Mouse (Mus musculus) myocyte (in vitro differentiated cells): ENCODE results near the gene Ankrd33b.

ENCODE experiments used
- E2F4 ChIP-seq: IDR thresholded peaks from one replicate; pipeline ENCODE4 v1.6.1; 2011; ENCODE audit warnings: mild to moderate bottlenecking, control low read depth, moderate library complexity; ENCODE audit not compliant: insufficient read depth
- MYOD1 ChIP-seq, 3 experiments: IDR thresholded peaks; one replicate each; pipeline ENCODE4 v1.6.1; 2011; ENCODE audit warnings: control low read depth in 2 of 3, low read depth in 2 of 3, mild to moderate bottlenecking in 2 of 3, moderate library complexity in 1 of 3; ENCODE audit not compliant: insufficient read length in 2 of 3, control insufficient read depth in 1 of 3
- POLR2A ChIP-seq: IDR thresholded peaks from one replicate; pipeline ENCODE4 v1.6.1; 2011; ENCODE audit warnings: low read depth, mild to moderate bottlenecking, control low read depth, moderate library complexity; ENCODE audit not compliant: insufficient read length
- POLR2AphosphoS2 ChIP-seq: IDR thresholded peaks from one replicate; pipeline ENCODE4 v1.6.1; 2011; ENCODE audit warnings: low read depth, control low read depth; ENCODE audit not compliant: insufficient read length
- REST ChIP-seq: IDR thresholded peaks from one replicate; pipeline ENCODE4 v1.6.1; 2011; ENCODE audit warnings: mild to moderate bottlenecking, control low read depth, moderate library complexity; ENCODE audit not compliant: insufficient read depth, insufficient read length
- TCF3 ChIP-seq: IDR thresholded peaks from one replicate; pipeline ENCODE4 v1.6.1; 2011; ENCODE audit warnings: low read depth, control low read depth; ENCODE audit not compliant: insufficient read length
- USF1 ChIP-seq: IDR thresholded peaks from one replicate; pipeline ENCODE4 v1.6.1; 2011; ENCODE audit warnings: low read depth, mild to moderate bottlenecking, control low read depth, moderate library complexity

DNA sequence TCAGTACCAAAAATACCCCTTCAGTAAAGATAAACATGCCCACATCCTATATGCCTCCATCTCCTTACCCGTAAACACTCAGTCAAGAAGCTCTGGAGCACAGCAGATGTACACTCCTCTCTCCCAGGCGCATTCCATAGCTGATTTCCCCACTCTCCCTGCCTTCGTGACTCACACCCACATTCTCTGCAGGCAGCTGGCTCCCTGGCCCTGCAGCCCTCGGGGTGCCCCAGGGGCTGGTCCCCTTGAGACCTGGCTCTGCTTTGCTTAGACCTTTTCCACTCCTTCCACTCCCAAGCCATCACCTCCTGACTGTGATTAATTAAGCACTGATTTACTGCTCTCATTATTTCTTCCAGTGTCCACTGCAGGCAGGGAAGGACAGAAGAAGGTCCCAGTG lies 7.7 kb upstream of the Ankrd33b start:
- TF ChIP-seq E2F4: no peak
- no peak for TF ChIP-seq POLR2A
- peak in 2 of 3 experiments; percentile 80 to 81 for TF ChIP-seq MYOD1 (IDR thresholded peaks at IDR 0.05; ENCODE audit: control insufficient read depth in 1 of 3, insufficient read length in 2 of 3, low read depth in 2 of 3)
- no peak for TF ChIP-seq POLR2AphosphoS2
- no peak for TF ChIP-seq USF1
- peak; percentile 22 for TF ChIP-seq TCF3
- no peak for TF ChIP-seq REST
